Mouse (Mus musculus) cerebellum, adult 18-20 months (tissue): Measurements from ENCODE around the gene Pvr.

Experiments
- DNase-seq, 2 experiments: peaks; one replicate each; pipeline ENCODE4 v3.0.0; 2021

Gene Pvr

GRCm38 (mm10) chr7:19867751-19868399, 53.1 kb downstream of the Pvr start:
- DNase-seq, result no peak

GRCm38 (mm10) chr7:19866490-19866889, 54.5 kb downstream of the Pvr start:
- no peak for DNase-seq

- DNase-seq, result no peak
These were observed 55.5 kb downstream of the Pvr start for GRCm38 (mm10) chr7:19865246-19866036.

GRCm38 (mm10) chr7:19864241-19864640, 56.7 kb downstream of the Pvr start:
- peak in 1 of 2 experiments; percentile 8 for DNase-seq

GRCm38 (mm10) chr7:19861199-19861598, 59.8 kb downstream of the Pvr start, which contains the start of gene Ceacam16:
TSS of gene Ceacam16 (minus strand) at chr7:19861299.
- DNase-seq, result no peak

- no peak for DNase-seq
These were observed 61.2 kb downstream of the Pvr start for GRCm38 (mm10) chr7:19859740-19860139.

GRCm38 (mm10) chr7:19856283-19856682, 64.7 kb downstream of the Pvr start:
- DNase-seq, result no peak

- no peak for DNase-seq
These were observed 65.3 kb downstream of the Pvr start for GRCm38 (mm10) chr7:19855663-19856062.
